Mouse (Mus musculus) thymus, adult 2 months (tissue): ENCODE results near the gene Fcrlb. TPM values are rescaled to one million over a fixed set of nuclear protein-coding genes. Genes with fewer than 3 reads are reported as not detected.
A peak's percentile ranks its signal among the peaks of the same experiment; 100 is the strongest.

Experiments used
- DNase-seq: peaks from one replicate; pipeline ENCODE4 v3.0.0; 2021
- H3K27ac ChIP-seq: fragments of 200-500 bp; 2 replicates; pipeline ENCODE4 v1.5.1; 2012; ENCODE audit warnings: low read length, control low read depth; ENCODE audit not compliant: control insufficient read depth, insufficient read depth
- H3K27me3 ChIP-seq: fragments of 200-500 bp; 2 replicates; pipeline ENCODE4 v1.6.1; 2012; ENCODE audit warnings: mild to moderate bottlenecking, low read length, moderate library complexity, mixed read lengths; ENCODE audit not compliant: control insufficient read depth, insufficient read depth
- H3K36me3 ChIP-seq: fragments of 200-500 bp; 2 replicates; pipeline ENCODE4 v1.6.1; 2012; ENCODE audit warnings: mild to moderate bottlenecking, low read length, moderate library complexity; ENCODE audit not compliant: control insufficient read depth, insufficient read depth
- H3K4me1 ChIP-seq: fragments of 200-500 bp; replicated peaks from 2 replicates; pipeline ENCODE4 v1.6.1; 2012; ENCODE audit warnings: low read length; ENCODE audit not compliant: control insufficient read depth, insufficient read depth
- H3K4me3 ChIP-seq: fragments of 200-500 bp; 2 replicates; pipeline ENCODE4 v1.5.1; 2012; ENCODE audit warnings: mild to moderate bottlenecking, low read length, control low read depth, moderate library complexity; ENCODE audit not compliant: control insufficient read depth, insufficient read depth
- CTCF ChIP-seq: fragments of 200-500 bp; IDR thresholded peaks from 2 replicates; pipeline ENCODE4 v1.5.1; 2012; ENCODE audit warnings: mild to moderate bottlenecking, control low read depth, low read length, moderate library complexity, borderline replicate concordance; ENCODE audit not compliant: control insufficient read depth, poor library complexity, insufficient read depth; ENCODE audit errors: extremely low read depth
- POLR2A ChIP-seq: fragments of 200-500 bp; IDR thresholded peaks from 2 replicates; pipeline ENCODE4 v1.6.1; 2012; ENCODE audit warnings: mild to moderate bottlenecking, low read length, control low read depth, moderate library complexity; ENCODE audit not compliant: control insufficient read depth, poor library complexity, insufficient read depth; ENCODE audit errors: extremely low read depth
- WGBS: fragments of 180-500 bp; shearing (Covaris S2); methylation state at CpG from one replicate; pipeline ENCODE4 v1.1.7; 2018; 5-methylcytosine and 5-hydroxymethylcytosine counted together
- polyA plus RNA-seq: library from polyadenylated mRNA; depleted of rRNA; stranded (reverse); fragments of >200 nt; gene quantifications from 2 replicates; pipeline ENCODE4 v1.2.3, GENCODE M21; 2012

The Fcrlb gene
- polyA plus RNA-seq, 1 experiment, result 1.00 TPM

GRCm38 (mm10) chr1:170939255-170939654 lies 26.5 kb upstream of the Fcrlb start:
- DNase-seq, result no peak
- Histone ChIP-seq H3K27me3 (no peaks in the 10 kb centered on the region), H3K4me1 (no peaks in the 10 kb centered on the region; the same call in 1 of the 2 replicates), H3K36me3 (no peaks in the 10 kb centered on the region), H3K27ac (no peak overlapping the region), H3K4me3 (no peak overlapping the region)
- 93% methylated on average over 12 of the region's 12 CpGs for WGBS
- no peak for TF ChIP-seq POLR2A
- no peak for TF ChIP-seq CTCF

GRCm38 (mm10) chr1:170934383-170934782 lies 21.6 kb upstream of the Fcrlb start:
- no peaks in the 10 kb centered on the region; the same call in 1 of the 2 replicates for H3K4me1 ChIP-seq
- DNase-seq, result no peak
- no peak overlapping the region for H3K4me3 ChIP-seq
- H3K36me3 ChIP-seq, result no peaks in the 10 kb centered on the region
- TF ChIP-seq POLR2A (no peak), CTCF (no peak)
- 8% methylated on average over 2 of the region's 2 CpGs for WGBS
- H3K27ac ChIP-seq, result no peak overlapping the region
- H3K27me3 ChIP-seq, result no peaks in the 10 kb centered on the region

GRCm38 (mm10) chr1:170933940-170934339 lies 21.2 kb upstream of the Fcrlb start:
- Histone ChIP-seq H3K27me3 (no peaks in the 10 kb centered on the region), H3K4me3 (no peak overlapping the region), H3K36me3 (no peaks in the 10 kb centered on the region), H3K27ac (no peak overlapping the region), H3K4me1 (no peaks in the 10 kb centered on the region; the same call in 1 of the 2 replicates)
- no peak for DNase-seq
- WGBS, result 55% methylated on average over 1 of the region's 1 CpGs
- TF ChIP-seq POLR2A, result no peak
- TF ChIP-seq CTCF, result no peak

GRCm38 (mm10) chr1:170933386-170933920 lies 20.7 kb upstream of the Fcrlb start:
- Histone ChIP-seq H3K4me3 (no peak overlapping the region), H3K27me3 (no peaks in the 10 kb centered on the region), H3K36me3 (no peaks in the 10 kb centered on the region), H3K27ac (no peak overlapping the region), H3K4me1 (no peaks in the 10 kb centered on the region; the same call in 1 of the 2 replicates)
- TF ChIP-seq POLR2A, result no peak
- no peak for DNase-seq
- 88% methylated on average over 6 of the region's 6 CpGs for WGBS

GRCm38 (mm10) chr1:170932043-170932442 lies 19.3 kb upstream of the Fcrlb start:
- no peak for TF ChIP-seq CTCF
- TF ChIP-seq POLR2A, result no peak
- Histone ChIP-seq H3K27me3 (no peaks in the 10 kb centered on the region), H3K36me3 (no peaks in the 10 kb centered on the region), H3K27ac (no peak overlapping the region), H3K4me3 (no peak overlapping the region), H3K4me1 (peaks cover 3% of the 10 kb centered on the region)
- 55% methylated on average over 3 of the region's 3 CpGs for WGBS
- no peak for DNase-seq

GRCm38 (mm10) chr1:170929245-170929644 lies 16.5 kb upstream of the Fcrlb start:
- Histone ChIP-seq H3K4me1 (peaks cover 3% of the 10 kb centered on the region; the same call in 1 of the 2 replicates), H3K27me3 (no peaks in the 10 kb centered on the region), H3K4me3 (no peak overlapping the region), H3K36me3 (no peaks in the 10 kb centered on the region), H3K27ac (no peak overlapping the region)
- WGBS, result 95% methylated on average over 4 of the region's 4 CpGs
- DNase-seq, result no peak
- TF ChIP-seq POLR2A, result no peak
- TF ChIP-seq CTCF, result no peak

GRCm38 (mm10) chr1:170928467-170928866 lies 15.7 kb upstream of the Fcrlb start:
- Histone ChIP-seq H3K27ac (peak overlapping the region; percentile 56; the same call in 1 of the 2 replicates), H3K36me3 (no peaks in the 10 kb centered on the region), H3K4me3 (no peak overlapping the region), H3K27me3 (no peaks in the 10 kb centered on the region), H3K4me1 (peaks cover 5% of the 10 kb centered on the region; the same call in 1 of the 2 replicates)
- no peak for TF ChIP-seq CTCF
- TF ChIP-seq POLR2A, result no peak
- DNase-seq, result no peak
- 53% methylated on average over 2 of the region's 2 CpGs for WGBS
